Comparison of ENCODE assay signal across 12 mouse cellular contexts in the genomic region with DNA sequence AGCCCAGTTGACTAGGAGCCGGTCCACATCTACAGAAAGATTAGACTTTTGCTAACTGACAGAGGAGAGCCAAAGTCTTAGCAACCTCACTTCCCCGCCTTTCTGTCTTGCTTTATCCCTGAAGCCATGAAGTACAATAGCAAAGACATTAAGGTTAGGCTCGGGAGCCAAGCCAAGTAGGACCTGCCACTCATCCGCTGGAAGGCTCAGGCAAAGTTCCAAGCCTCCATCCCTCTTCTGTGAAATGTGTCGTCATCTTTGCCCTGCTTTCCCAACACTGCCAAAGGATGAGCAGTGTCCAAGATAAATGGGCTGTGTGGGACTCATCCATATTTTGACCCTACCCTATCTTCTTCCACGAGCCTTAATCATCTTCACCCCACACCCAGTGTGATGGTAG.
DNase-seq lines count a peak whose midpoint lies in the region; ATAC-seq and TF ChIP-seq lines count a peak whose summit lies in the region.
"Had no signal": no experiment of that assay in that cellular context is flagged by ENCODE, and none has a peak within 500 bp of the region (broad histone marks: within the 10 kb centered on the region; RNA-seq: fewer than 3 reads in every experiment).

No protein-coding gene starts in this region.

- no peaks in the 10 kb centered on the region for H3K27me3 ChIP-seq in stomach, embryonic 14.5 days (ENCODE audit: control insufficient read depth, insufficient read depth, low read length)
- H3K27me3 ChIP-seq in stomach, postnatal 0 days (ENCODE audit: control insufficient read depth, insufficient read depth, low read length), result no peaks in the 10 kb centered on the region
- H3K27me3 ChIP-seq in forebrain, embryonic 12.5 days, result peaks cover 9% of the 10 kb centered on the region
- no peaks in the 10 kb centered on the region for H3K27me3 ChIP-seq in stomach, embryonic 16.5 days (ENCODE audit: control insufficient read depth, insufficient read depth, low read length)

- TF ChIP-seq EP300 in stomach, postnatal 0 days (optimal IDR thresholded peaks at IDR 0.05), result no peak

- H3K4me2 ChIP-seq in stomach, embryonic 14.5 days (replicated peaks; ENCODE audit: low read depth, low read length), result no peak overlapping the region
- H3K4me2 ChIP-seq in stomach, postnatal 0 days (replicated peaks; ENCODE audit: low read depth), result no peak overlapping the region
- 0 out of 2 replicates have a peak overlapping the region, but pooled peaks have one; percentile 8 for H3K4me2 ChIP-seq in forebrain, embryonic 12.5 days
- no peak overlapping the region for H3K4me2 ChIP-seq in stomach, embryonic 16.5 days (ENCODE audit: low read depth, low read length)
- H3K4me2 ChIP-seq: midbrain, embryonic 12.5 days had no signal

- no peaks in the 10 kb centered on the region for H3K36me3 ChIP-seq in stomach, embryonic 14.5 days (ENCODE audit: control insufficient read depth, insufficient read depth, low read length)
- H3K36me3 ChIP-seq in stomach, postnatal 0 days (ENCODE audit: control insufficient read depth, insufficient read depth, low read length), result no peaks in the 10 kb centered on the region
- no peaks in the 10 kb centered on the region for H3K36me3 ChIP-seq in forebrain, embryonic 12.5 days (replicated peaks)
- no peaks in the 10 kb centered on the region for H3K36me3 ChIP-seq in stomach, embryonic 16.5 days (ENCODE audit: control insufficient read depth, insufficient read depth, low read length)
- H3K36me3 ChIP-seq: midbrain, embryonic 12.5 days had no signal

- 58% methylated on average over 6 of the region's 6 CpGs for WGBS in stomach, embryonic 14.5 days
- WGBS in stomach, postnatal 0 days, result 41% methylated on average over 6 of the region's 6 CpGs
- WGBS in forebrain, embryonic 12.5 days, result 54% methylated on average over 6 of the region's 6 CpGs
- WGBS in stomach, embryonic 16.5 days, result 59% methylated on average over 6 of the region's 6 CpGs

- H3K4me1 ChIP-seq in stomach, embryonic 14.5 days (ENCODE audit: control insufficient read depth, insufficient read depth, low read length), result peaks cover 20% of the 10 kb centered on the region
- peaks cover 5% of the 10 kb centered on the region; the same call in 1 of the 2 replicates for H3K4me1 ChIP-seq in stomach, postnatal 0 days (replicated peaks; ENCODE audit: control insufficient read depth, insufficient read depth)
- H3K4me1 ChIP-seq in forebrain, embryonic 12.5 days, result peaks cover 50% of the 10 kb centered on the region
- H3K4me1 ChIP-seq in stomach, embryonic 16.5 days (ENCODE audit: control insufficient read depth, insufficient read depth, low read length), result peaks cover 17% of the 10 kb centered on the region

- no peak for ATAC-seq in stomach, embryonic 14.5 days (ENCODE audit: insufficient number of reproducible peaks, insufficient read depth, low FRiP score, low read depth)
- ATAC-seq in stomach, postnatal 0 days (ENCODE audit: low FRiP score, low TSS enrichment), result no peak
- ATAC-seq in forebrain, embryonic 12.5 days (ENCODE audit: low FRiP score), result peak; percentile 43
- ATAC-seq in stomach, embryonic 16.5 days (ENCODE audit: insufficient read depth, low FRiP score), result no peak
- ATAC-seq in megakaryocyte progenitor cell, adult 5-6 weeks (replicated peaks; ENCODE audit: poor library complexity), result no peak
- ATAC-seq: activated CD4-positive, CD25-positive, alpha-beta regulatory T cell, adult 4 months had no signal

- H3K9ac ChIP-seq in stomach, embryonic 14.5 days (replicated peaks; ENCODE audit: low read depth, low read length), result no peak overlapping the region
- no peak overlapping the region for H3K9ac ChIP-seq in stomach, postnatal 0 days (ENCODE audit: low read length)
- no peak overlapping the region for H3K9ac ChIP-seq in forebrain, embryonic 12.5 days
- no peak overlapping the region for H3K9ac ChIP-seq in stomach, embryonic 16.5 days (ENCODE audit: low read length)
- H3K9ac ChIP-seq: midbrain, embryonic 12.5 days had no signal

- no peak for TF ChIP-seq CTCF in stomach, postnatal 0 days (IDR thresholded peaks at IDR 0.05; ENCODE audit: low read depth)

- DNase-seq in kidney, postnatal 10 days, result peak; percentile 36
- no peak for DNase-seq in kidney, postnatal 14 days
- DNase-seq in stomach, postnatal 0 days (ENCODE audit: low spot score), result no peak
- no peak for DNase-seq in layer of hippocampus, adult 9-10 months (ENCODE audit: low spot score)
- DNase-seq: cerebellum, adult 9-10 months had no signal

- H3K9me3 ChIP-seq in stomach, embryonic 14.5 days (ENCODE audit: control insufficient read depth, low read depth, low read length), result no peaks in the 10 kb centered on the region
- H3K9me3 ChIP-seq in stomach, postnatal 0 days (ENCODE audit: control insufficient read depth, low read length), result no peaks in the 10 kb centered on the region
- H3K9me3 ChIP-seq in forebrain, embryonic 12.5 days, result no peaks in the 10 kb centered on the region
- no peaks in the 10 kb centered on the region for H3K9me3 ChIP-seq in stomach, embryonic 16.5 days (replicated peaks; ENCODE audit: control insufficient read depth, low read length)
- H3K9me3 ChIP-seq: midbrain, embryonic 12.5 days had no signal

- H3K27ac ChIP-seq in stomach, embryonic 14.5 days (ENCODE audit: low read length), result peak overlapping the region; percentile 49; the same call in 1 of the 2 replicates
- no peak overlapping the region for H3K27ac ChIP-seq in stomach, postnatal 0 days (replicated peaks)
- H3K27ac ChIP-seq in forebrain, embryonic 12.5 days, result peak overlapping the region; percentile 92
- peak overlapping the region; percentile 67 for H3K27ac ChIP-seq in stomach, embryonic 16.5 days (ENCODE audit: low read length)
- H3K27ac ChIP-seq: kidney, postnatal 0 days had no signal

- H3K4me3 ChIP-seq in stomach, embryonic 14.5 days (ENCODE audit: low read depth, low read length), result no peak overlapping the region
- no peak overlapping the region for H3K4me3 ChIP-seq in stomach, postnatal 0 days (ENCODE audit: low read depth, low read length)
- no peak overlapping the region for H3K4me3 ChIP-seq in forebrain, embryonic 12.5 days (replicated peaks)
- no peak overlapping the region for H3K4me3 ChIP-seq in stomach, embryonic 16.5 days (replicated peaks; ENCODE audit: low read length)
- H3K4me3 ChIP-seq: midbrain, embryonic 12.5 days had no signal
